Mouse (Mus musculus): ENCODE measurements at regions not wholly inside any gene's neighbourhood (a gene's known extent, or its start where the extent isn't known, plus 50 kb on each side); places are given as distances from the start of the nearest gene placed in this dataset.

DNA sequence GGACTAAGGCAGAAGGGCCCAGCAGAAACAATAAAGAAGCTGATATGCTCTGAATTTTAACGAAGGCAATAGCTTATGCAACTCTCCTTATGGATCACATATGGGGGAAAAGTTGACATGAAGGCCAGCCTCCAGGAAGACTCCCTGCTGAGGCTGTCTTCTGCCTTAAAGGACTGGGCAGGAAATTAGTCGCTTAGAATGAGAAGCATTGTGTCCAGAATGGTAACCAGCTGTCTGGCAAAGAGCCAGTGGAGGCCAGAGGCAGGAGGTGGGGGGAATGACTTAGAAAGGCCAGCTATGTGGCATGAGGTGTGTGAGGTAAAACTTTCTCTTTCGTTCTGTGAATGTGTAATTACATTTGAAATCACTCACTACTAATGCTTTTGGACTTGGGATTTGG, 215.0 kb downstream of the D3Ertd751e start:
- Histone ChIP-seq H3K79me2 (ENCODE audit: control insufficient read depth, insufficient read depth) (no peaks in the 10 kb centered on the region), H3K27me3 (ENCODE audit: control insufficient read depth, insufficient read depth, insufficient read length) (no peaks in the 10 kb centered on the region), H3ac (ENCODE audit: control insufficient read depth, insufficient read length, low read depth) (no peak overlapping the region), H3K79me3 (ENCODE audit: low read depth) (no peaks in the 10 kb centered on the region), H3K36me3 (ENCODE audit: control insufficient read depth, insufficient read depth) (no peaks in the 10 kb centered on the region), H3K4me3 (ENCODE audit: insufficient read depth, poor library complexity, severe bottlenecking) (no peak overlapping the region)
- TF ChIP-seq MYOD1 (IDR thresholded peaks at IDR 0.05; ENCODE audit: control insufficient read depth, insufficient read length, low read depth) (no peak), MAX (IDR thresholded peaks at IDR 0.05) (no peak), MYOG (IDR thresholded peaks at IDR 0.05; ENCODE audit: control insufficient read depth, extremely low read depth, insufficient read length) (no peak), FOSL1 (IDR thresholded peaks at IDR 0.05; ENCODE audit: insufficient read depth, low read length, poor library complexity, severe bottlenecking) (no peak), CTCF (IDR thresholded peaks at IDR 0.05; ENCODE audit: control insufficient read depth, insufficient read depth, insufficient read length) (no peak), CEBPB (IDR thresholded peaks at IDR 0.05; ENCODE audit: low read depth) (no peak)

DNA sequence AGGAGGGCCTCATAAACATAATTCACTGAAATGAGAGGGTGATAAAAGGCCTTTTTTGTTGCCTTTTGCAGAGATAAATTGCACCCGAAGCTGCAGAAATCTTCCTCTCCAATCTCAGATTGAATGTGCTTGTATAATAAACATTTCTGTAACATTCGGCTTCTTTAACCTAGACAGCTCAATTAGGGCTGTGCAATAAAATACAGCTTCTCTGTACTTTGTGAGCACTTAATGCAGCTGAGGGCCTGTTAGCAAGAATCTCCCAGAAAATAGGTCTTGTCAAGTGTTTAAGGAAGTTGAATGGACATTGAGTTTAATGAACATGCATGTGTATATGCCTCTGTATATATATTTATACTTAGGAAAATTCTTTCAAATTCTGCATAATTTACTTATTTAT, 217.8 kb downstream of the D3Ertd751e start:
- Histone ChIP-seq H3K79me3 (ENCODE audit: low read depth) (no peaks in the 10 kb centered on the region), H3ac (ENCODE audit: control insufficient read depth, insufficient read length, low read depth) (no peak overlapping the region), H3K4me3 (ENCODE audit: insufficient read depth, poor library complexity, severe bottlenecking) (no peak overlapping the region), H3K36me3 (ENCODE audit: control insufficient read depth, insufficient read depth) (no peaks in the 10 kb centered on the region), H3K27me3 (ENCODE audit: control insufficient read depth, insufficient read depth, insufficient read length) (no peaks in the 10 kb centered on the region), H3K79me2 (ENCODE audit: control insufficient read depth, insufficient read depth) (no peaks in the 10 kb centered on the region)
- TF ChIP-seq CTCF (IDR thresholded peaks at IDR 0.05; ENCODE audit: control insufficient read depth, insufficient read depth, insufficient read length) (no peak), FOSL1 (IDR thresholded peaks at IDR 0.05; ENCODE audit: insufficient read depth, low read length, poor library complexity, severe bottlenecking) (no peak), CEBPB (IDR thresholded peaks at IDR 0.05; ENCODE audit: low read depth) (no peak), MAX (IDR thresholded peaks at IDR 0.05) (no peak), USF1 (IDR thresholded peaks at IDR 0.05; ENCODE audit: low read depth) (no peak), MYOG (IDR thresholded peaks at IDR 0.05; ENCODE audit: control insufficient read depth, extremely low read depth, insufficient read length) (no peak), MYOD1 (IDR thresholded peaks at IDR 0.05; ENCODE audit: control insufficient read depth, insufficient read length, low read depth) (no peak)

DNA sequence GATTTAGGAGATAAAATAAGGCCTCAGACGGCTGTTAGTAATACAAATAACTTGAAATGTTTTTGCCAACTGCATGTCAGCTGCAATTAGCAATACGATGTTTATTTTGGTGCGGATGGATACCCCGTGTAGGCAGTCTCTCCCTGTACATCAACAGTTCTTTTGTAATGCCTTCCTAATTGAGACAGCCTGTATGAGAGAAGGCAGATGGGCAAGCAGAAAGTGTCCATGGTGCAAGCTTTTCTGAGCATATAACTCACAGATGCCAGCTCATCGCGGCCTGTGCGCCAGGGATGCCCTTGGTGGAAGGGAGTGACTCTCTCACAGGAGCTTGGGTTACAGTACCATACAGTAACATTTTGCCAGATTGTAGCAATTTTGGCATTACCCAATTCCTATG, 220.5 kb downstream of the D3Ertd751e start:
- Histone ChIP-seq H3K79me2 (ENCODE audit: control insufficient read depth, insufficient read depth) (no peaks in the 10 kb centered on the region), H3ac (ENCODE audit: control insufficient read depth, insufficient read length, low read depth) (no peak overlapping the region), H3K4me3 (ENCODE audit: insufficient read depth, poor library complexity, severe bottlenecking) (no peak overlapping the region), H3K36me3 (ENCODE audit: control insufficient read depth, insufficient read depth) (no peaks in the 10 kb centered on the region), H3K79me3 (ENCODE audit: low read depth) (no peaks in the 10 kb centered on the region), H3K27me3 (ENCODE audit: control insufficient read depth, insufficient read depth, insufficient read length) (no peaks in the 10 kb centered on the region)
- TF ChIP-seq USF1 (IDR thresholded peaks at IDR 0.05; ENCODE audit: low read depth) (no peak), FOSL1 (IDR thresholded peaks at IDR 0.05; ENCODE audit: insufficient read depth, low read length, poor library complexity, severe bottlenecking) (no peak), MYOG (IDR thresholded peaks at IDR 0.05; ENCODE audit: control insufficient read depth, extremely low read depth, insufficient read length) (no peak), MAX (IDR thresholded peaks at IDR 0.05) (no peak), MYOD1 (IDR thresholded peaks at IDR 0.05; ENCODE audit: control insufficient read depth, insufficient read length, low read depth) (no peak), CTCF (IDR thresholded peaks at IDR 0.05; ENCODE audit: control insufficient read depth, insufficient read depth, insufficient read length) (no peak), CEBPB (IDR thresholded peaks at IDR 0.05; ENCODE audit: low read depth) (no peak)

DNA sequence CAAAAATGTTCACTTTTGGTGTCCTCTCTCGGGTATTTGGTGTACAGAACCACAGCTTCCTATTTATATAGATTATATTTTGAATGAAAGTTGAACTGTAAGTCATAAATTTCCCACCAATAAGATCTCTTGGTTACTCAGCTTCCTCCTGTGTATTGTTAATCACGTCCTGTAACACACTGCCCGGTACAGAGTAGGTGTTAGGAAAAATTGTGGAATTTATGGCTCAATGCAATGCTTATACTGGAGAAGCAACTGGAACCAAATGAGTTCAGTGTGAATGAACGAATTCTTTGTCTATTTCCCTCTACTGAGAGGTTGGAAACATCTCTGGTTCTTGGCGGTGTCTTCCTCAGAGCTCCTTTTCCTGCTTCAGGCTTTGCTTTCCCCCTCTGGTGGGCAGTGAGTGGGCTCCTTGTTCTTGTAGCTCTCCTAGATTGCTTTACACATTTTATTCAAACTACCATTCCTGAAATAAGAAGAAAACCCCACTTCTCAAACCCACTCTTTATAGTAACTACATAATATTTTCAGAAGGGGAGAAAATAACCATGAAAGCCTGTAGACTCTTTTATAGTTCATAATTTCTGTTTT, 264.4 kb downstream of the D3Ertd751e start:
- Histone ChIP-seq H3K79me2 (ENCODE audit: control insufficient read depth, insufficient read depth) (no peaks in the 10 kb centered on the region), H3K36me3 (ENCODE audit: control insufficient read depth, insufficient read depth) (no peaks in the 10 kb centered on the region), H3K27me3 (ENCODE audit: control insufficient read depth, insufficient read depth, insufficient read length) (no peaks in the 10 kb centered on the region), H3ac (ENCODE audit: control insufficient read depth, insufficient read length, low read depth) (no peak overlapping the region), H3K79me3 (ENCODE audit: low read depth) (no peaks in the 10 kb centered on the region), H3K4me3 (ENCODE audit: insufficient read depth, poor library complexity, severe bottlenecking) (no peak overlapping the region)
- TF ChIP-seq CTCF (IDR thresholded peaks at IDR 0.05; ENCODE audit: control insufficient read depth, insufficient read depth, insufficient read length) (no peak), USF1 (IDR thresholded peaks at IDR 0.05; ENCODE audit: low read depth) (no peak), MYOG (IDR thresholded peaks at IDR 0.05; ENCODE audit: control insufficient read depth, extremely low read depth, insufficient read length) (no peak), CEBPB (IDR thresholded peaks at IDR 0.05; ENCODE audit: low read depth) (no peak), MAX (IDR thresholded peaks at IDR 0.05) (no peak), FOSL1 (IDR thresholded peaks at IDR 0.05; ENCODE audit: insufficient read depth, low read length, poor library complexity, severe bottlenecking) (no peak), MYOD1 (IDR thresholded peaks at IDR 0.05; ENCODE audit: control insufficient read depth, insufficient read length, low read depth) (no peak)

DNA sequence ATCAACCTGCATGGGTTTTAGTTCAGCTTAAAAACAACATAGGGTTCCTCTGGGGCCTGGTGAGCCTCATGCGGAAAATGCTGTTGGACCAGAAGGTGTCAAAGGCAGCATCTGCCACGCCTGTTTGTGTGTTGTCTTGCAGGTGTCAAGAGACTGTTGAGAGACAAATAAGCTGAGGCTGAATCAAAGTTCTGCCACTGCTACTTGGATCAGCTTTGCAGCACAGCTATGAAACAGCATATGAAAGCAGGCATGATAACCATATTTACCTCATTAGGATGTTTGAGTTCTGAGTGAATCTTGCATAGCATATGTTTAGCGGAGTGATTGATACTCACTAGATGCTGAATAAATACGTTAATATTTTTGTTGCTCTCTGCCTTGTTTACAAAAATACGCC, 280.8 kb downstream of the D3Ertd751e start:
- Histone ChIP-seq H3ac (ENCODE audit: control insufficient read depth, insufficient read length, low read depth) (no peak overlapping the region), H3K79me3 (ENCODE audit: low read depth) (no peaks in the 10 kb centered on the region), H3K79me2 (ENCODE audit: control insufficient read depth, insufficient read depth) (no peaks in the 10 kb centered on the region), H3K27me3 (ENCODE audit: control insufficient read depth, insufficient read depth, insufficient read length) (no peaks in the 10 kb centered on the region), H3K36me3 (ENCODE audit: control insufficient read depth, insufficient read depth) (no peaks in the 10 kb centered on the region), H3K4me3 (ENCODE audit: insufficient read depth, poor library complexity, severe bottlenecking) (no peak overlapping the region)
- TF ChIP-seq CTCF (IDR thresholded peaks at IDR 0.05; ENCODE audit: control insufficient read depth, insufficient read depth, insufficient read length) (no peak), FOSL1 (IDR thresholded peaks at IDR 0.05; ENCODE audit: insufficient read depth, low read length, poor library complexity, severe bottlenecking) (no peak), MAX (IDR thresholded peaks at IDR 0.05) (no peak), CEBPB (IDR thresholded peaks at IDR 0.05; ENCODE audit: low read depth) (no peak), MYOD1 (IDR thresholded peaks at IDR 0.05; ENCODE audit: control insufficient read depth, insufficient read length, low read depth) (no peak), USF1 (IDR thresholded peaks at IDR 0.05; ENCODE audit: low read depth) (no peak), MYOG (IDR thresholded peaks at IDR 0.05; ENCODE audit: control insufficient read depth, extremely low read depth, insufficient read length) (no peak)

All from C2C12 (cell line).